Mouse (Mus musculus): ENCODE measurements around the gene Kcna3. TPM values are rescaled to one million over a fixed set of nuclear protein-coding genes. Genes with fewer than 3 reads are reported as not detected.

Gene Kcna3
- polyA plus RNA-seq (2014; fragmentation: Illumina TruSeq; extraction: RNeasy Lipid Tissue Mini Kit (QIAGEN cat#74804)): not detected

DNA sequence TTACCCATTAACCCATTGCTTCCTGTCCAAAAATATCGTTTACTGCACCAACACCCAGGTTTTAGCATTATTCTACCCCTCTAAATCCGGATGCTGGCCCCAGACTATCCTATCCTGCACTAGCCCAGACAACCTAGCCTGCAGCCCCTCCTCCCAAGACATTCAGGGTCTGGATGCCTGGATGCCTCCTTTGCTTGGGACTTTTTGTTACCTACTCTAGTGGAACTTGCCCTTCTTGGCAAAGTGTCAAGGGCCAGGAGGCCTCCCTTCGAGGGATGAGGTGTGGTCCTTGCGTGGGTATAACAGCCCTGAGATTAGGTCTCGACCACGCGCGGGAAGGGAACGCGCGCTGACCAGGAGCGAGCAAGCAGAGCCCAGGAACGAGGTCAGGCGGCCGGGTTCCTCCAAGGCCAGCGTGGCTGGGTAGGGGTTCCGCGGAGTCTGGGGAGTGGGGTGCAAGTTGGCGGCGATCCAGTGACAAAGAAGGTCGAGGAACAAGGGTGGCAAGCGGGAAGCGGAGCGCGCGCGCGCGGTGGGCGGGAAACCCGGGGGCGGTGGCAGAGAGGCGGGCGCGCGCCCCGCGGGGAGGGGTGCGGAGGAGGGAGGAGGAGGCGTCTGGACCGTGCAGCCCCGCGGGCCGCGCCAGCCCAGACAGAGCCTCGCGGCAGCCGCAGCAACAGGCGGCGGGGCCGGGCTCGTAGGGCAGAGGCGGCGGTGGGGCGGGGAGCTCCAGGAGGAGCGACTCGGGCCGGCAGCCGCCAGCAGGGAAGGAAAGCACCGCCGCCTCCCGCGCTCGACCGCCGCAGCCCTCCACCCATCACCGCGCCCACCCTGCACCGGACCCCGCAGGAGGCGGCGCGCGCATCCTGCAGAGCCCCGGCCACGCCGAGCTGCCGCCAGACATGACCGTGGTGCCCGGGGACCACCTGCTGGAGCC, at the start of gene Kcna3:
Gene Kcna3, plus strand, starts transcription at position 649 of the 937 bp plus-strand sequence.

Other genes with a start within 250 kb of the Kcna3 start
- 86.1 TPM for gene Cd53, start 246.0 kb upstream of the Kcna3 start, polyA plus RNA-seq (2014; fragmentation: Illumina TruSeq; extraction: RNeasy Lipid Tissue Mini Kit (QIAGEN cat#74804))
- gene Olfr266, start 209.9 kb upstream of the Kcna3 start, polyA plus RNA-seq (2014; fragmentation: Illumina TruSeq; extraction: RNeasy Lipid Tissue Mini Kit (QIAGEN cat#74804)): 0.34 TPM
- gene Kcna2, start 65.0 kb downstream of the Kcna3 start, polyA plus RNA-seq (2014; fragmentation: Illumina TruSeq; extraction: RNeasy Lipid Tissue Mini Kit (QIAGEN cat#74804)): 3.8 TPM
- not detected for gene Kcna10, start 146.9 kb downstream of the Kcna3 start, polyA plus RNA-seq (2014; fragmentation: Illumina TruSeq; extraction: RNeasy Lipid Tissue Mini Kit (QIAGEN cat#74804))
- gene Cym, start 185.6 kb downstream of the Kcna3 start, polyA plus RNA-seq (2014; fragmentation: Illumina TruSeq; extraction: RNeasy Lipid Tissue Mini Kit (QIAGEN cat#74804)): not detected
- gene A630076J17Rik, start 194.4 kb downstream of the Kcna3 start, polyA plus RNA-seq (2014; fragmentation: Illumina TruSeq; extraction: RNeasy Lipid Tissue Mini Kit (QIAGEN cat#74804)): not detected
- gene Prok1, start 203.5 kb downstream of the Kcna3 start, polyA plus RNA-seq (2014; fragmentation: Illumina TruSeq; extraction: RNeasy Lipid Tissue Mini Kit (QIAGEN cat#74804)): not detected
- gene Lamtor5, start 242.7 kb downstream of the Kcna3 start, polyA plus RNA-seq (2014; fragmentation: Illumina TruSeq; extraction: RNeasy Lipid Tissue Mini Kit (QIAGEN cat#74804)): 150 TPM

Measured in ovary, adult 10 weeks (tissue).